ENCODE assay signal across 29 mouse cellular contexts in genomic region chr4:32855580-32855979, GRCm38 (mm10). TPM values are rescaled to one million over a fixed set of nuclear protein-coding genes. Genes with fewer than 3 reads are reported as not detected.
DNase-seq lines count a peak whose midpoint lies in the region; ATAC-seq lines count a peak whose summit lies in the region.
"Had no signal": no experiment of that assay in that cellular context is flagged by ENCODE, and none has a peak within 500 bp of the region (broad histone marks: within the 10 kb centered on the region; RNA-seq: fewer than 3 reads in every experiment).

No protein-coding gene starts in this region.

- peak; percentile 94 for ATAC-seq in frontal cortex, adult (ENCODE audit: low TSS enrichment)
- ATAC-seq in limb, embryonic 13.5 days (ENCODE audit: low FRiP score, low read depth), result no peak
- ATAC-seq in heart, embryonic 12.5 days (ENCODE audit: insufficient number of reproducible peaks, low FRiP score), result no peak
- ATAC-seq: activated CD4-positive, CD25-positive, alpha-beta regulatory T cell, adult 4 months; CD4-positive, CD25-positive, alpha-beta regulatory T cell, adult 4 months; forebrain, embryonic 14.5 days; Patski had no signal

- no peaks in the 10 kb centered on the region for H3K9me3 ChIP-seq in limb, embryonic 13.5 days
- no peaks in the 10 kb centered on the region for H3K9me3 ChIP-seq in limb, embryonic 10.5 days (replicated peaks)
- no peaks in the 10 kb centered on the region for H3K9me3 ChIP-seq in heart, embryonic 12.5 days (replicated peaks)
- H3K9me3 ChIP-seq: embryonic facial prominence, embryonic 13.5 days; embryonic facial prominence, embryonic 15.5 days; forebrain, embryonic 10.5 days; forebrain, embryonic 12.5 days; G1E had no signal

- no peak overlapping the region for H3K9ac ChIP-seq in limb, embryonic 13.5 days
- H3K9ac ChIP-seq in heart, embryonic 12.5 days, result no peak overlapping the region
- H3K9ac ChIP-seq: embryonic facial prominence, embryonic 13.5 days; embryonic facial prominence, embryonic 15.5 days; forebrain, embryonic 12.5 days had no signal

- H3K4me3 ChIP-seq in limb, embryonic 13.5 days, result no peak overlapping the region
- H3K4me3 ChIP-seq in limb, embryonic 10.5 days, result no peak overlapping the region
- H3K4me3 ChIP-seq in heart, embryonic 12.5 days, result no peak overlapping the region
- H3K4me3 ChIP-seq: embryonic facial prominence, embryonic 13.5 days; embryonic facial prominence, embryonic 15.5 days; erythroblast, embryonic 14.5 days; forebrain, embryonic 10.5 days; forebrain, embryonic 12.5 days had no signal

- H3K27me3 ChIP-seq in limb, embryonic 13.5 days, result no peaks in the 10 kb centered on the region
- no peaks in the 10 kb centered on the region for H3K27me3 ChIP-seq in limb, embryonic 10.5 days (ENCODE audit: low read depth, poor library complexity, severe bottlenecking)
- no peaks in the 10 kb centered on the region for H3K27me3 ChIP-seq in heart, embryonic 12.5 days (replicated peaks)
- H3K27me3 ChIP-seq: CH12.LX; embryonic facial prominence, embryonic 13.5 days; embryonic facial prominence, embryonic 15.5 days; Patski had no signal

- no peaks in the 10 kb centered on the region for H3K36me3 ChIP-seq in limb, embryonic 13.5 days
- no peaks in the 10 kb centered on the region for H3K36me3 ChIP-seq in limb, embryonic 10.5 days
- no peaks in the 10 kb centered on the region for H3K36me3 ChIP-seq in heart, embryonic 12.5 days
- H3K36me3 ChIP-seq: embryonic facial prominence, embryonic 13.5 days; embryonic facial prominence, embryonic 15.5 days; forebrain, embryonic 10.5 days; forebrain, embryonic 12.5 days had no signal

- H3K27ac ChIP-seq in limb, embryonic 13.5 days, result peak overlapping the region; percentile 15; the same call in 1 of the 2 replicates
- no peak overlapping the region for H3K27ac ChIP-seq in limb, embryonic 10.5 days
- H3K27ac ChIP-seq in heart, embryonic 12.5 days (ENCODE audit: poor library complexity, severe bottlenecking), result no peak overlapping the region
- H3K27ac ChIP-seq: embryonic facial prominence, embryonic 13.5 days; embryonic facial prominence, embryonic 15.5 days; forebrain, embryonic 10.5 days; forebrain, embryonic 12.5 days had no signal

- no peak overlapping the region for H3K4me2 ChIP-seq in limb, embryonic 13.5 days (replicated peaks)
- H3K4me2 ChIP-seq in heart, embryonic 12.5 days, result no peak overlapping the region
- H3K4me2 ChIP-seq: embryonic facial prominence, embryonic 13.5 days; embryonic facial prominence, embryonic 15.5 days; forebrain, embryonic 12.5 days had no signal

- 47% methylated on average over 9 of the region's 9 CpGs for WGBS in limb, embryonic 13.5 days
- 75% methylated on average over 9 of the region's 9 CpGs for WGBS in limb, embryonic 10.5 days
- 72% methylated on average over 9 of the region's 9 CpGs for WGBS in heart, embryonic 12.5 days

- no peak for DNase-seq in frontal cortex, postnatal 14 days (ENCODE audit: low spot score in 2 of 2)
- no peak for DNase-seq in limb, embryonic 10.5 days (ENCODE audit: low spot score)
- peak; percentile 38 for DNase-seq in right cerebral cortex, adult 18-20 months
- DNase-seq in right cerebral cortex, postnatal 25 days, result no peak
- DNase-seq: adrenal gland, adult 8-10 months; adrenal gland, postnatal 14 days; adrenal gland, postnatal 36 days; B cell, adult 2 months; cerebellum, adult 11 months; cerebellum, adult 18-20 months; cerebellum, adult 8-10 months; cerebellum, adult 9-11 months; cerebellum, postnatal 14 days; cerebellum, postnatal 36 days; embryo, embryonic 11 days had no signal

- peaks cover 18% of the 10 kb centered on the region for H3K4me1 ChIP-seq in limb, embryonic 13.5 days
- H3K4me1 ChIP-seq in limb, embryonic 10.5 days, result peaks cover 17% of the 10 kb centered on the region
- H3K4me1 ChIP-seq in heart, embryonic 12.5 days (replicated peaks), result 0 out of 2 replicates have a peak, but pooled peaks cover 3% of the 10 kb centered on the region
- H3K4me1 ChIP-seq: embryonic facial prominence, embryonic 15.5 days had no signal

RNA-seq across cellular contexts. Expression of gene Lyrm2, which starts 55.5 kb away (rescaled TPM):
- polyA plus RNA-seq in limb, embryonic 13.5 days (2015; fragmentation: Nextera tagmentation; extraction: Ambion mirVana), result 135 and 142 TPM in 2 replicates
- 85.3 and 94.7 TPM in 2 replicates for polyA plus RNA-seq in limb, embryonic 10.5 days (2016; fragmentation: Nextera tagmentation; extraction: Ambion mirVana)
- polyA plus RNA-seq in heart, embryonic 12.5 days (2016; fragmentation: Nextera tagmentation; extraction: Ambion mirVana), result 138 and 139 TPM in 2 replicates
